Mouse (Mus musculus) splenic B cell, adult 2 months (primary cell): ENCODE measurements at regions not wholly inside any gene's neighbourhood (a gene's known extent, or its start where the extent isn't known, plus 50 kb on each side); places are given as distances from the start of the nearest gene placed in this dataset.

Experiments used
- DNase-seq: peaks from one replicate; pipeline ENCODE4 v3.0.0-alpha.2; 2011; ENCODE audit warnings: low read depth, low spot score
- H3K27me3 ChIP-seq: 2 replicates; pipeline ENCODE4 v1.6.1; 2012; ENCODE audit warnings: mild to moderate bottlenecking, low read length, moderate library complexity, mixed read lengths; ENCODE audit not compliant: control insufficient read depth, poor library complexity, insufficient read depth, severe bottlenecking
- H3K36me3 ChIP-seq: 2 replicates; pipeline ENCODE4 v1.6.1; 2012; ENCODE audit warnings: mild to moderate bottlenecking, low read length, moderate library complexity, mixed read lengths; ENCODE audit not compliant: control insufficient read depth, poor library complexity, insufficient read depth, severe bottlenecking

- no peaks in the 10 kb centered on the region for H3K27me3 ChIP-seq
- DNase-seq, result no peak
- H3K36me3 ChIP-seq, result no peaks in the 10 kb centered on the region
Measured at GRCm38 (mm10) chrX:16421159-16421558, 101.5 kb upstream of the Cypt1 start.

DNA sequence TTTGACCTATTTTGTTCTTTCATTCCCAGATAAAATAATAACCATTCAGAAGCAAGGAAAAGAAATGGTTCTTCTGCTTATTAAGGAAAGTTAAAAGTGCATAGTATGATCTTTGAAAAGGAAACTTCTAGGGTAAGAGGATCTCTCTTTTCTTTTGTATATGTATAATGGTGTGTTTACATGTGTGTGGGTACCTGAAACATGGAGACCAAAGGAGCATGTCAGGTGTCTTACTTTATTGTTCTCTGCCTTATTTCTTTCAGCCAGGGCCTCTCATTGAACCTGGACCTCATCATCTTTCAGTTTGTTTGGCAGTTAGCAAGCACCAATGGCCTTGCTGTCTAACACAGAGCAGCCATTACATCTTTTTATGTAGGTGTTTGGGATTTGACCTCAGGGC lies 101.0 kb upstream of the Cypt1 start:
- H3K36me3 ChIP-seq, result no peaks in the 10 kb centered on the region
- DNase-seq, result no peak
- no peaks in the 10 kb centered on the region for H3K27me3 ChIP-seq

GRCm38 (mm10) chrX:16438088-16438487 lies 84.6 kb upstream of the Cypt1 start:
- Histone ChIP-seq H3K36me3 (no peaks in the 10 kb centered on the region), H3K27me3 (no peaks in the 10 kb centered on the region)
- no peak for DNase-seq

- Histone ChIP-seq H3K36me3 (no peaks in the 10 kb centered on the region), H3K27me3 (no peaks in the 10 kb centered on the region)
- peak; percentile 2 for DNase-seq
Measured at GRCm38 (mm10) chrX:16450496-16451078, 72.1 kb upstream of the Cypt1 start.
